Mouse (Mus musculus): ENCODE data around the gene Pqlc3.

Pqlc3 gene

GRCm38 (mm10) chr12:17011100-17011870, 11.1 kb upstream of the Pqlc3 start, which contains the start of gene 2410004P03Rik:
TSS of gene 2410004P03Rik (minus strand) at chr12:17011727.
- peak; percentile 81 to 93 for DNase-seq (ENCODE audit: inconsistent age in 2 of 2, low spot score in 1 of 2)

- DNase-seq (ENCODE audit: inconsistent age in 2 of 2, low spot score in 1 of 2), result no peak
Measured at GRCm38 (mm10) chr12:17009466-17009865, 9.3 kb upstream of the Pqlc3 start.

DNA sequence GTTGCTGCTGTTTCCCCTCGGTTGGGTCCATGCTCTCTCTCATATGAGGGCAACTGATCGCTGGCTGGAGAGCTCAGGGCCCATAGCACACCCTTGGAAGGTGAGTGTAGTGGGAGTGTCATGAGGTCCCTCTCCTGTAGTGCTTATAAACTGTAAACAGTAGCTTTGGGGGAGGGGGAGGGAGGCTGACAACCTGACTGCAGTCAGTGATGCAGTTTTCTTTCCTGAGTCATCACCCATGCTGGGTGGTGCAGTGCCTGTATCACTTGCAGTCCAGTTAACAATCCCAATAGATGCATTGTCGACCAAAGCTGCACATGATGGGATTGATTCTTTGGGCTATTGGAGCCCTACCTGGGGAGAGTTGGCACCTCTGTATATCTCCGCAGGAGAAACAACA, 1.0 kb upstream of the Pqlc3 start:
- DNase-seq (ENCODE audit: inconsistent age in 2 of 2, low spot score in 1 of 2), result no peak

DNA sequence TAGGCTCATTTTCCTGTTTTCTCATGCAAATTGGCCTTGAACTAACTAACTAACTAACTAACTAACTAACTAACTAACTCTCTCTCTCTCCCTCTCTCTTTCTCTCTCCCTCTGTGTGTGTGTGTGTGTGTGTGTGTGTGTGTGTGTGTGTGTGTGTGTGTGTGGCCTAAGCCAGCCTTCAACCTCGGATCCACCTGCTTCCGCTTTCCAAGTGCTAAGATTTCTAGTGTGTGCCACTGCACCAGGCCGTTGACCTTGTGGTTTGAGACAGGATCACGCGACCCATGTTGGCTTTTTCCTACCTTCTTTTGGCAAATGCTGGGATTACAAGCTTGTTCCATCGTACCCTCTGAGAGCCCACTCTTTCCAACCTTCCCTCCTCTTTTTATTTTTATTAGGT, 420 bp upstream of the Pqlc3 start:
- DNase-seq (ENCODE audit: inconsistent age in 2 of 2, low spot score in 1 of 2), result peak in 1 of 2 experiments; percentile 49

DNA sequence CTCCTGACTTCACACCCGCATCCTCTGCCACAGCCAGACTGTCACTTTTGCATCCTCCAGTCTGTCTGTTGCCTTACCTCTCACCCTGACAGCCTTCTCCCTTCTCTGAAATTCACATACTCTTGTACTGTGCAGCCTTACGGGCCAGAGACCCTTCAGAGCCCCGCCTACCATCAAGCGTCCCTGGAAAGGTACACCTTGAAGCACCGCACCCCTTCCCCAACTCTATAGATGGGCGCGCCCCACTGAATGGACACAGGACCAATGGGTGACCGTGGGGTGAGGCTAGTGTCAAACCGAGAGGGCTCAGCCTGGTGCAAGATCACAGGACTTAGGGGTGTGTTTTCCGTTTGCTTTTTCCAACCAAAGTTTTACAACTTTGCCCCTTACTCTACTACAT, 1.1 kb downstream of the Pqlc3 start:
- DNase-seq (ENCODE audit: inconsistent age in 2 of 2, low spot score in 1 of 2), result peak in 1 of 2 experiments; percentile 62

DNA sequence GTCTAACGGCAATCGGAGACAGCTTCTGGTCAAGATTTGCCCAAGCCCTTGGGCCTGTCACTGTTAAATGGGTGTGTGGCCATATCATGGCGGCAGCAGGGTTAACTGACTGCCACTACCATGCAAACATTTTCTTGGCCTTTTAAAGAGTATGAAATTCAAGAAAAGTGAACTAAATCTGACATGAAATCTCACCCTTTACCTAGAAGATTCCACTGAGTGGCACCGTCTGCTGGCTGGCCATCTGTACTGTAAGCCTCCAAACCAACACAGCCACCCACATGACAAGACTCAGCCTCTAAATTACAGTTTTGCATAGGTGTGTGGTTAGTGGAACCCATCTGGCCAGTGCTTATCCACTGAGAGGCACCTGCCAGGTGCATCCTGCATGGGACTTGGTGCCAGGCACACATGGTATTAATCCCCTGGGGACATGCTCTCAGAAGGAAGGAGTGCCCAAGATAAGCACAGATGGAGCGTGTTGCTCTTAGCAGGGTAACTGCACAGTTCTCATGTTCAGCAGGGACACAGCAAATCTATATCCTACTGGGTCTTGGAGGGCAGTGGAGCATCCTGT, 3.2 kb downstream of the Pqlc3 start:
- DNase-seq (ENCODE audit: inconsistent age in 2 of 2, low spot score in 1 of 2), result no peak

GRCm38 (mm10) chr12:16996281-16996680, 3.9 kb downstream of the Pqlc3 start:
- no peak for DNase-seq (ENCODE audit: inconsistent age in 2 of 2, low spot score in 1 of 2)

DNA sequence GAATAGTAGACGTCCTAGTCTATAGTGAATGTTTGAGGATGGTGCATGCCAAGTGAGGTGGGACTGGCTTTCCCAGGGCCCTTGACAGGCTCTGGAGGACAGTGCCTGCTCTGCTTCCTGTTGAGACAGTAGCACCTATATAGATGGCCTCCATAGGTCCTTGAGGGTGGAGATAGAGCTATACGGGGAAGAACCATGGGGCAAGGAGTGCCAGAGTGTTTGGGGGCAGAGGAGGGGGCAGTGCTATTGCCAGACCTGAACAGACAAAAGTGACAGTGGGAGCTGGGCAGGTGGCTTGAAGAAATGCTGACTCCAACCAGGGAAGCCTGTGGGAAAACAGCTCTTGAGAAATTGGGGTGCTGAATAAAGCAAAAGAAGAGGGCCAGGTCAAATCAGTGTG, 5.9 kb downstream of the Pqlc3 start:
- DNase-seq (ENCODE audit: inconsistent age in 2 of 2, low spot score in 1 of 2), result no peak

DNA sequence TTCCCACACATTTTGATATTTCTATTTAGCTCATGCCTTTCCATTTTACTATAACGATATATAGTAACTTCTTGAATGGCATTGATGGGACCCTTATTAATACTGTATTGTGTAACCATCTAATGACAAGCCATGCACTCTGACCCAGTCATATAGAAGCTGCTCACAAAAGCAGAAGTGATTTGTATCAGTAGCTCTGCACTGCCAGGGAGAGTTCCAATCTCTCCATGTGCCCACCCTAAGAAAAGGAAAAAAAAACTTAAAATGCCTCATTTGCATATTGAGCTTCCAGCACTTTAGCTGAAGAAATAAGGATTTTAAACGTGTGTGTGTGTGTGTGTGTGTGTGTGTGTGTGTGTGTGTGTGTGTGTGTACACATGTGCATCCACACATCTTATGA, 7.9 kb downstream of the Pqlc3 start:
- no peak for DNase-seq (ENCODE audit: inconsistent age in 2 of 2, low spot score in 1 of 2)

DNA sequence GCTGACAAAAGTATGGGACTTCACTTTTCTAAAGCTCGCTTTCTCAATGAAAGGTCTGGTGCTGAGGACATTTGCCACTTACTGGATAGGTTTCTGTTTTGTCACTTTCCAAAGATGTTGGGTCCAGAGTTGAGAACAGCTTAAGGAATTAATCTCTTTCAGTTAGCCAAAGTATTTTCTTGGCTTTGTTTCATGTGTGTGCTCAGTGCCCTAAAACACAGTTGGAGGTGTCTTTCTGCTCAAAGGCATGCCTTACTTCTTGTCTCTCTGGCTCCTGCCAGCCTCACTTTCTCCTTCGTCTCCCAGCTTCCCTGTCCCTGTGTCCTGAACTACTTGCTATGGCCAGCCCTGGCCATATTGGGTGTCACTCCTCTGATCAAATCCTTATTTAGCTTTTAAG, 8.8 kb downstream of the Pqlc3 start:
- DNase-seq (ENCODE audit: inconsistent age in 2 of 2, low spot score in 1 of 2), result no peak

- DNase-seq (ENCODE audit: inconsistent age in 2 of 2, low spot score in 1 of 2), result no peak
Measured at GRCm38 (mm10) chr12:16985778-16986177, 14.4 kb downstream of the Pqlc3 start.

GRCm38 (mm10) chr12:16977120-16977519, 23.1 kb downstream of the Pqlc3 start:
- DNase-seq (ENCODE audit: inconsistent age in 2 of 2, low spot score in 1 of 2), result no peak

- no peak for DNase-seq (ENCODE audit: inconsistent age in 2 of 2, low spot score in 1 of 2)
Measured at GRCm38 (mm10) chr12:16966811-16967210, 33.4 kb downstream of the Pqlc3 start.

- DNase-seq (ENCODE audit: inconsistent age in 2 of 2, low spot score in 1 of 2), result no peak
Measured at GRCm38 (mm10) chr12:16963354-16963753, 36.9 kb downstream of the Pqlc3 start.

GRCm38 (mm10) chr12:16958851-16959250, 41.4 kb downstream of the Pqlc3 start:
- DNase-seq (ENCODE audit: inconsistent age in 2 of 2, low spot score in 1 of 2), result peak in 1 of 2 experiments; percentile 47

GRCm38 (mm10) chr12:16948239-16948638, 52.0 kb downstream of the Pqlc3 start:
- no peak for DNase-seq (ENCODE audit: inconsistent age in 2 of 2, low spot score in 1 of 2)

GRCm38 (mm10) chr12:16941976-16942375, 58.2 kb downstream of the Pqlc3 start:
- no peak for DNase-seq (ENCODE audit: inconsistent age in 2 of 2, low spot score in 1 of 2)

Data from adrenal gland, adult (tissue).